Mouse (Mus musculus): ENCODE measurements around the gene Ado.
A peak's percentile ranks its signal among the peaks of the same experiment; 100 is the strongest.

Ado gene

GRCm38 (mm10) chr10:67537151-67537994 lies 11.4 kb downstream of the Ado start:
- DNase-seq (ENCODE audit: low read depth in 1 of 2, low spot score in 2 of 2): peak; percentile 71 to 88

- peak in 1 of 2 experiments; percentile 8 for DNase-seq (ENCODE audit: low read depth in 1 of 2, low spot score in 2 of 2)
Measured at GRCm38 (mm10) chr10:67536621-67537141, 12.1 kb downstream of the Ado start.

- peak; percentile 27 to 63 for DNase-seq (ENCODE audit: low read depth in 1 of 2, low spot score in 2 of 2)
Measured at GRCm38 (mm10) chr10:67535972-67536371, 12.8 kb downstream of the Ado start.

GRCm38 (mm10) chr10:67535256-67535655 lies 13.5 kb downstream of the Ado start, which contains the start of gene Egr2:
Egr2 (plus strand) TSS chr10:67535475.
- no peak for DNase-seq (ENCODE audit: low read depth in 1 of 2, low spot score in 2 of 2)

GRCm38 (mm10) chr10:67529769-67530168 lies 19.0 kb downstream of the Ado start:
- DNase-seq (ENCODE audit: low read depth in 1 of 2, low spot score in 2 of 2): no peak

- no peak for DNase-seq (ENCODE audit: low read depth in 1 of 2, low spot score in 2 of 2)
Measured at GRCm38 (mm10) chr10:67526435-67526834, 22.3 kb downstream of the Ado start.

GRCm38 (mm10) chr10:67524694-67525093 lies 24.1 kb downstream of the Ado start:
- no peak for DNase-seq (ENCODE audit: low read depth in 1 of 2, low spot score in 2 of 2)

- no peak for DNase-seq (ENCODE audit: low read depth in 1 of 2, low spot score in 2 of 2)
Measured at GRCm38 (mm10) chr10:67524130-67524529, 24.6 kb downstream of the Ado start.

- DNase-seq (ENCODE audit: low read depth in 1 of 2, low spot score in 2 of 2): no peak
Measured at GRCm38 (mm10) chr10:67518733-67519132, 30.0 kb downstream of the Ado start.

GRCm38 (mm10) chr10:67512871-67513270 lies 35.9 kb downstream of the Ado start:
- DNase-seq (ENCODE audit: low read depth in 1 of 2, low spot score in 2 of 2): no peak

GRCm38 (mm10) chr10:67512211-67512610 lies 36.5 kb downstream of the Ado start:
- no peak for DNase-seq (ENCODE audit: low read depth in 1 of 2, low spot score in 2 of 2)

- DNase-seq (ENCODE audit: low read depth in 1 of 2, low spot score in 2 of 2): no peak
Measured at GRCm38 (mm10) chr10:67505248-67505647, 43.5 kb downstream of the Ado start.

GRCm38 (mm10) chr10:67504046-67504445 lies 44.7 kb downstream of the Ado start:
- no peak for DNase-seq (ENCODE audit: low read depth in 1 of 2, low spot score in 2 of 2)

- no peak for DNase-seq (ENCODE audit: low read depth in 1 of 2, low spot score in 2 of 2)
Measured at GRCm38 (mm10) chr10:67503320-67503995, 45.3 kb downstream of the Ado start.

- no peak for DNase-seq (ENCODE audit: low read depth in 1 of 2, low spot score in 2 of 2)
Measured at GRCm38 (mm10) chr10:67497951-67498350, 50.8 kb downstream of the Ado start.

- DNase-seq (ENCODE audit: low read depth in 1 of 2, low spot score in 2 of 2): no peak
Measured at GRCm38 (mm10) chr10:67497144-67497892, 51.4 kb downstream of the Ado start.
